Mouse (Mus musculus) liver, embryonic 16.5 days (tissue): ENCODE measurements around the gene Slc22a30. TPM values are rescaled to one million over a fixed set of nuclear protein-coding genes. Genes with fewer than 3 reads are reported as not detected.
"Not testable (repeated sequence)": the region's sequence is repeated elsewhere in the genome, so short reads cannot be mapped to it uniquely, and the experiment has no call there.

Experiments used
- ATAC-seq: fragments of 200-750 bp; cut with Nextera tagmentation; 2 replicates; pipeline ENCODE4 v1.8.0; 2017; ENCODE audit warnings: low read depth, mild to moderate bottlenecking, moderate number of reproducible peaks, moderate library complexity
- H3K27ac ChIP-seq: fragments of 300-500 bp; sonication (generic); 2 replicates; pipeline ENCODE4 v1.5.1; 2014; ENCODE audit warnings: mild to moderate bottlenecking, low read length
- H3K27me3 ChIP-seq: fragments of 300-500 bp; sonication (generic); 2 replicates; pipeline ENCODE4 v1.6.1; 2014; ENCODE audit warnings: low read depth, low read length, mixed read lengths; ENCODE audit not compliant: control insufficient read depth, insufficient read depth
- H3K36me3 ChIP-seq: fragments of 300-500 bp; sonication (generic); 2 replicates; pipeline ENCODE4 v1.6.1; 2014; ENCODE audit warnings: mild to moderate bottlenecking; ENCODE audit not compliant: control insufficient read depth, insufficient read depth
- H3K4me1 ChIP-seq: fragments of 300-500 bp; sonication (generic); 2 replicates; pipeline ENCODE4 v1.6.1; 2014; ENCODE audit warnings: low read depth, low read length, mixed read lengths; ENCODE audit not compliant: control insufficient read depth
- H3K4me2 ChIP-seq: fragments of 300-500 bp; sonication (generic); 2 replicates; pipeline ENCODE4 v1.6.1; 2014; ENCODE audit warnings: low read depth, low read length, mixed read lengths
- H3K4me3 ChIP-seq: fragments of 300-500 bp; sonication (generic); 2 replicates; pipeline ENCODE4 v1.5.1; 2014; ENCODE audit warnings: low read depth, mild to moderate bottlenecking, low read length
- H3K9ac ChIP-seq: fragments of 300-500 bp; sonication (generic); 2 replicates; pipeline ENCODE4 v1.6.1; 2014; ENCODE audit warnings: low read depth, low read length
- H3K9me3 ChIP-seq: fragments of 300-500 bp; sonication (generic); replicated peaks from 2 replicates; pipeline ENCODE4 v1.6.1; 2016; ENCODE audit warnings: low read length; ENCODE audit not compliant: control insufficient read depth
- WGBS: fragments of 180-500 bp; shearing (Covaris S2); extraction: QIAGEN DNeasy Blood & Tissue Kit; methylation state at CpG from one replicate; pipeline ENCODE4 v1.1.7; 2014; ENCODE audit not compliant: insufficient replicate concordance; 5-methylcytosine and 5-hydroxymethylcytosine counted together
- polyA plus RNA-seq: library from polyadenylated mRNA; unstranded; fragments of >200 nt; fragmentation: Nextera tagmentation; extraction: Ambion mirVana; gene quantifications from 2 replicates; pipeline ENCODE4 v1.2.1, GENCODE M21; 2015

The Slc22a30 gene
- not detected in 2 replicates for polyA plus RNA-seq

- ATAC-seq, H3K4me2 ChIP-seq, H3K27me3 ChIP-seq, H3K27ac ChIP-seq, H3K9ac ChIP-seq, H3K4me1 ChIP-seq, H3K4me3 ChIP-seq, H3K36me3 ChIP-seq, H3K9me3 ChIP-seq: not testable (repeated sequence)
- WGBS = 75% methylated on average over 1 of the region's 2 CpGs
Measured at GRCm38 (mm10) chr19:8405011-8405410, at the start of gene Slc22a30. Gene Slc22a30 (minus strand): TSS chr19:8405111.

DNA sequence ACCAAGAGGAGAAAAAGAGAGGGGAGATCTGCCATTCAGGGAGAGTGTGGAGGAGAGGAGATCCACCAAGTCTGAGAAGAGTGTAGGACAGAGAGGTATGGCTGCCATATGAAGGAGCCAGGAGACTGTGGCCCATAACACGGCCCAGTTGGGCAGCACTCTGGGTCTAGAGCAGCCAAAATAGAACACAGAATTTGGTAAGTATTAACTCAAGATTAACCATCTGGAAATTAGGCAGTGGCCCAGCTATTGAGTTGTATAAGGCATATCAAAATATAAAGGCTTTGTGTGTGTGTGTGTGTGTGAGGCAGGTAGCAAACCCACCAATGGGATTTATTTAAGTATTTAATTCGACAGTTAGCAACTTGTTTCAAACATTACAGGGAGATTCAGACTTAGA is 43.4 kb upstream of the Slc22a30 start:
- no peak overlapping the region for H3K4me2 ChIP-seq
- H3K9me3 ChIP-seq = no peaks in the 10 kb centered on the region
- ATAC-seq = no peak
- no peak overlapping the region for H3K27ac ChIP-seq
- H3K4me3 ChIP-seq = no peak overlapping the region
- no peaks in the 10 kb centered on the region for H3K36me3 ChIP-seq
- H3K27me3 ChIP-seq = no peaks in the 10 kb centered on the region
- no peak overlapping the region for H3K9ac ChIP-seq
- H3K4me1 ChIP-seq = no peaks in the 10 kb centered on the region
- 29% methylated on average over 2 of the region's 2 CpGs for WGBS

GRCm38 (mm10) chr19:8447516-8447915 is 42.6 kb upstream of the Slc22a30 start:
- no peaks in the 10 kb centered on the region for H3K27me3 ChIP-seq
- 51% methylated on average over 1 of the region's 1 CpGs for WGBS
- no peaks in the 10 kb centered on the region for H3K36me3 ChIP-seq
- H3K27ac ChIP-seq = no peak overlapping the region
- H3K9me3 ChIP-seq = no peaks in the 10 kb centered on the region
- no peak overlapping the region for H3K4me3 ChIP-seq
- no peak for ATAC-seq
- H3K4me2 ChIP-seq = no peak overlapping the region
- H3K4me1 ChIP-seq = no peaks in the 10 kb centered on the region
- no peak overlapping the region for H3K9ac ChIP-seq

DNA sequence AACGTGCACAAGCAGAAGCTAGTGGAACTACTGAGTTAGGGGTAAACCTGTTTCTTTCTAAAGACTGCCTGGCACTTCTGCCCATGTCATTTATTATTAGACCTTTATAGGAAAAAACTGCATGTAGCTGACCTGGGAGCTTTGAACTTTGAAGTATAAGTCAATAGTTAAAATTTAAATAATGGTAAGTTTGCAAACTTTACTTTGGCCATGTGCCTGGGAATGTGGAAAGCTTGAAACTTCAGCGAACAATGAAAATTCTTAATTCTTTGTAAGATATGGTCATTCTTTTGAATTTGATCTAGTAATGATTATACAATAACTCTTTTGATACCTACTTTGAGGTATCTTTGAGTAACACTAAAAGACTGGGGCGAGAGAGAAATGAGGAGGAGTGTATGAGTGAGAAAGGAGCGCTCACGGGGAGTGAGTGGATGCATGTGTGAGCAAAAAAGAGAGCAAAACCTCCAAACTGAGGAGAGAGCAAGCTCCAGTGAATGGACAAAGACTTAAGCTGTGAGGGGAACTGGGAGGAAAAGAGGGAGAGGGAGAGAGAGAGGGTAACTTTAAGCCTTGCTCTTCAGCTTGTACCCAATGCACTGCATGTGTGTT is 26.2 kb upstream of the Slc22a30 start:
- peak; percentile 30; the same call in 1 of the 2 replicates for ATAC-seq

GRCm38 (mm10) chr19:8407290-8408021 is 2.5 kb upstream of the Slc22a30 start:
- not testable (repeated sequence) for H3K4me3 ChIP-seq, ATAC-seq, H3K36me3 ChIP-seq, H3K27ac ChIP-seq, H3K4me2 ChIP-seq, H3K4me1 ChIP-seq, H3K9me3 ChIP-seq, H3K27me3 ChIP-seq, H3K9ac ChIP-seq
- WGBS = 52% methylated on average over 14 of the region's 14 CpGs

More for the DNA sequence above, 26.2 kb upstream of the Slc22a30 start:
- no peak overlapping the region for H3K4me2 ChIP-seq
- H3K36me3 ChIP-seq = no peaks in the 10 kb centered on the region
- no peaks in the 10 kb centered on the region for H3K27me3 ChIP-seq
- WGBS = 64% methylated on average over 5 of the region's 5 CpGs
- no peak overlapping the region for H3K9ac ChIP-seq
- no peaks in the 10 kb centered on the region for H3K4me1 ChIP-seq
- no peak overlapping the region for H3K4me3 ChIP-seq
- peak overlapping the region; percentile 53; the same call in 1 of the 2 replicates for H3K27ac ChIP-seq
- no peaks in the 10 kb centered on the region for H3K9me3 ChIP-seq

Other genes starting within 250 kb of the Slc22a30 start
- 0.25 and 0.34 TPM in 2 replicates for gene Slc22a29, start 186.2 kb downstream of the Slc22a30 start, polyA plus RNA-seq
- 2.4 and 2.6 TPM in 2 replicates for gene Slc22a8, start 186.1 kb upstream of the Slc22a30 start, polyA plus RNA-seq
- 0.02 TPM in 1 of 2 replicates, not detected in the other for gene Slc22a6, start 212.9 kb upstream of the Slc22a30 start, polyA plus RNA-seq